In genomic region chr2:157367184-157367893, GRCm38 (mm10) we compare ENCODE assay signal across 8 mouse cellular contexts. TPM values are rescaled to one million over a fixed set of nuclear protein-coding genes. Genes with fewer than 3 reads are reported as not detected.
A peak's percentile ranks its signal among the peaks of the same experiment; 100 is the strongest.
DNase-seq lines count a peak whose midpoint lies in the region; ATAC-seq and TF ChIP-seq lines count a peak whose summit lies in the region.

Gene Manbal, plus strand, starts transcription at chr2:157367594.

- peak within 1 kb of the TSS; percentile 91 to 96 for H3K4me3 ChIP-seq in ES-E14 (ENCODE audit: insufficient read depth in 1 of 2, low read depth in 1 of 2, low read length in 2 of 2, poor library complexity in 1 of 2, severe bottlenecking in 1 of 2)
- peak within 1 kb of the TSS; percentile 91 for H3K4me3 ChIP-seq in forebrain, embryonic 16.5 days (replicated peaks; ENCODE audit: low read length)
- H3K4me3 ChIP-seq in layer of hippocampus, adult 2 months, result peak within 1 kb of the TSS; percentile 97
- H3K4me3 ChIP-seq in lung, embryonic 14.5 days (ENCODE audit: low read depth, low read length), result peak within 1 kb of the TSS; percentile 84
- peak within 1 kb of the TSS; percentile 77 for H3K4me3 ChIP-seq in olfactory bulb, adult 2 months (ENCODE audit: insufficient read depth, low read depth, low read length)
- peak within 1 kb of the TSS; percentile 67 for H3K4me3 ChIP-seq in thymus, adult 2 months (ENCODE audit: control insufficient read depth, insufficient read depth, low read length)

- no peaks in the 10 kb centered on the region for H3K27me3 ChIP-seq in forebrain, embryonic 16.5 days (replicated peaks; ENCODE audit: control insufficient read depth, insufficient read depth, low read length)
- no peaks in the 10 kb centered on the region for H3K27me3 ChIP-seq in lung, embryonic 14.5 days (ENCODE audit: insufficient read depth, low read length)
- no peaks in the 10 kb centered on the region for H3K27me3 ChIP-seq in thymus, adult 2 months (ENCODE audit: control insufficient read depth, insufficient read depth, low read length)

- no peaks in the 10 kb centered on the region for H3K36me3 ChIP-seq in ES-E14 (ENCODE audit: control insufficient read depth, insufficient read depth, low read length, poor library complexity, severe bottlenecking)
- H3K36me3 ChIP-seq in forebrain, embryonic 16.5 days (ENCODE audit: control insufficient read depth, insufficient read depth), result no peaks in the 10 kb centered on the region
- no peaks in the 10 kb centered on the region for H3K36me3 ChIP-seq in lung, embryonic 14.5 days (ENCODE audit: insufficient read depth)
- H3K36me3 ChIP-seq in thymus, adult 2 months (ENCODE audit: control insufficient read depth, insufficient read depth, low read length), result no peaks in the 10 kb centered on the region

- H3K4me2 ChIP-seq in forebrain, embryonic 16.5 days (ENCODE audit: low read length), result peak within 1 kb of the TSS; percentile 93
- H3K4me2 ChIP-seq in lung, embryonic 14.5 days, result peak within 1 kb of the TSS; percentile 90

- TF ChIP-seq POLR2A in olfactory bulb, adult 2 months (IDR thresholded peaks at IDR 0.05; ENCODE audit: insufficient read depth, low read depth, low read length), result peak; percentile 61; the same call in 1 of the 2 replicates
- peak; percentile 71 for TF ChIP-seq POLR2A in thymus, adult 2 months (IDR thresholded peaks at IDR 0.05; ENCODE audit: control insufficient read depth, extremely low read depth, insufficient read depth, low read length, poor library complexity)

- WGBS in forebrain, embryonic 16.5 days, result 4% methylated on average over 42 of the region's 42 CpGs
- WGBS in lung, embryonic 14.5 days, result 4% methylated on average over 42 of the region's 42 CpGs
- 4% methylated on average over 42 of the region's 42 CpGs for WGBS in olfactory bulb, adult 2 months
- 4% methylated on average over 42 of the region's 42 CpGs for WGBS in thymus, adult 2 months

- intact Hi-C loops in heart, postnatal 36 days (cut with DNase I), result loop anchor here (10.0 kb wide), 1 partner anchor 367 kb away; the partner anchor contains the start of gene Ctnnbl1

- H3K4me1 ChIP-seq in ES-E14 (ENCODE audit: control insufficient read depth in 2 of 2, insufficient read depth in 2 of 2, low read length in 2 of 2, poor library complexity in 1 of 2), result peaks cover 0 to 3% of the 10 kb centered on the region in 2 experiments; a peak in 1 of 4 replicates
- peaks cover 18% of the 10 kb centered on the region for H3K4me1 ChIP-seq in forebrain, embryonic 16.5 days (replicated peaks; ENCODE audit: control insufficient read depth, insufficient read depth, low read length)
- 0 out of 2 replicates have a peak, but pooled peaks cover 5% of the 10 kb centered on the region for H3K4me1 ChIP-seq in lung, embryonic 14.5 days (ENCODE audit: insufficient read depth)
- peaks cover 12% of the 10 kb centered on the region for H3K4me1 ChIP-seq in olfactory bulb, adult 2 months (ENCODE audit: control insufficient read depth, insufficient read depth, low read length)
- peaks cover 10% of the 10 kb centered on the region for H3K4me1 ChIP-seq in thymus, adult 2 months (replicated peaks; ENCODE audit: control insufficient read depth, insufficient read depth, low read length)

- peak within 1 kb of the TSS; percentile 37; the same call in 1 of the 2 replicates for H3K27ac ChIP-seq in ES-E14 (ENCODE audit: insufficient read depth, low read depth, low read length, poor library complexity, severe bottlenecking)
- peak within 1 kb of the TSS; percentile 75 for H3K27ac ChIP-seq in forebrain, embryonic 16.5 days (ENCODE audit: low read length)
- peak within 1 kb of the TSS; percentile 95 for H3K27ac ChIP-seq in layer of hippocampus, adult 2 months
- peak within 1 kb of the TSS; percentile 93 for H3K27ac ChIP-seq in lung, embryonic 14.5 days (ENCODE audit: low read depth)
- H3K27ac ChIP-seq in olfactory bulb, adult 2 months (ENCODE audit: insufficient read depth, low read depth, low read length), result peak within 1 kb of the TSS; percentile 94
- peak within 1 kb of the TSS; percentile 58; the same call in 1 of the 2 replicates for H3K27ac ChIP-seq in thymus, adult 2 months (ENCODE audit: control insufficient read depth, insufficient read depth, low read length)

- TF ChIP-seq CTCF in layer of hippocampus, adult 2 months (conservative IDR thresholded peaks at IDR 0.05), result no peak
- TF ChIP-seq CTCF in lung, embryonic 14.5 days (IDR thresholded peaks at IDR 0.05; ENCODE audit: low read depth), result no peak
- no peak for TF ChIP-seq CTCF in olfactory bulb, adult 2 months (IDR thresholded peaks at IDR 0.05; ENCODE audit: insufficient read depth, low read depth, low read length)
- 0 out of 2 replicates have a peak, but pooled peaks have one; percentile 20 for TF ChIP-seq CTCF in thymus, adult 2 months (IDR thresholded peaks at IDR 0.05; ENCODE audit: borderline replicate concordance, control insufficient read depth, extremely low read depth, insufficient read depth, low read length, poor library complexity)

- H3K9ac ChIP-seq in ES-E14 (ENCODE audit: insufficient read depth, low read depth, low read length, poor library complexity, severe bottlenecking), result peak within 1 kb of the TSS; percentile 94
- H3K9ac ChIP-seq in forebrain, embryonic 16.5 days (replicated peaks; ENCODE audit: low read depth, low read length), result peak within 1 kb of the TSS; percentile 93
- H3K9ac ChIP-seq in lung, embryonic 14.5 days, result peak within 1 kb of the TSS; percentile 77

- H3K9me3 ChIP-seq in ES-E14 (ENCODE audit: control insufficient read depth, insufficient read depth, low read depth, low read length), result no peaks in the 10 kb centered on the region
- H3K9me3 ChIP-seq in forebrain, embryonic 16.5 days (ENCODE audit: control insufficient read depth, low read length), result no peaks in the 10 kb centered on the region
- H3K9me3 ChIP-seq in lung, embryonic 14.5 days (ENCODE audit: low read depth, low read length), result no peaks in the 10 kb centered on the region

- peak; percentile 94 for ATAC-seq in forebrain, embryonic 16.5 days
- peak; percentile 89 for ATAC-seq in lung, embryonic 14.5 days (ENCODE audit: insufficient read depth)

- in situ Hi-C loops in ES-E14 (cut with MboI; ENCODE audit: low sequenced_read_pairs in 2 of 2, unreplicated experiment in 2 of 2), result no loop called here

- DNase-seq in ES-E14 (ENCODE audit: low read depth, low spot score), result peak; percentile 78
- DNase-seq in cerebellum, adult 11-12 months, result peak; percentile 90
- DNase-seq in heart, postnatal 36 days, result peak; percentile 98 to 99
- peak; percentile 91 to 98 for DNase-seq in layer of hippocampus, adult 2 months (ENCODE audit: low spot score in 2 of 2)
- DNase-seq in lung, embryonic 14.5 days, result peak; percentile 96
- DNase-seq in thymus, adult 2 months, result peak; percentile 99

TF ChIP-seq in ES-E14, 5 proteins besides CTCF, POLR2A, EP300 and RAD21:
- TF ChIP-seq HCFC1 (IDR thresholded peaks at IDR 0.05; ENCODE audit: borderline replicate concordance, insufficient read depth, low read length) (peak; percentile 77), ZC3H11A (IDR thresholded peaks at IDR 0.05; ENCODE audit: borderline replicate concordance, low read depth, low read length) (no peak), ZNF384 (IDR thresholded peaks at IDR 0.05; ENCODE audit: low read depth, low read length) (no peak), MAFK (IDR thresholded peaks at IDR 0.05; ENCODE audit: insufficient read depth, low read depth, low read length) (no peak), CHD2 (IDR thresholded peaks at IDR 0.05; ENCODE audit: low read depth, low read length) (peak; percentile 83)

RNA-seq across cellular contexts. Expression of gene Manbal, which starts in this region (rescaled TPM):
- total RNA-seq in ES-E14 (2012; rRNA removed), result 39.4 and 44.9 TPM in 2 replicates
- 97.5 and 105 TPM in 2 replicates for polyA plus RNA-seq in forebrain, embryonic 16.5 days (2015; fragmentation: Nextera tagmentation; extraction: Ambion mirVana)
- total RNA-seq in heart, postnatal 36 days (2021), result 10 to 100 TPM; 21.5 to 23.1 TPM
- 10 to 100 TPM; 52.0 to 55.7 TPM for total RNA-seq in layer of hippocampus, adult 2 months (2021)
- polyA plus RNA-seq in lung, embryonic 14.5 days (2014; fragmentation: Nextera tagmentation; extraction: Ambion mirVana), result 38.7 and 42.6 TPM in 2 replicates
- polyA plus RNA-seq in olfactory bulb, adult 2 months (2012; ENCODE audit: insufficient read depth, insufficient read length, low replicate concordance, missing spikeins), result not detected in 2 replicates
- 68.0 and 72.5 TPM in 2 replicates for polyA plus RNA-seq in thymus, adult 2 months (2012; rRNA removed)

Comparison
In these comparisons a context has a peak if more than half of its experiments do, and no peak if none do; other contexts are left out.
1. Peak in every context shown above with its lines: DNase-seq, ATAC-seq, H3K4me3 ChIP-seq and H3K27ac ChIP-seq.
2. RNA of gene Manbal (polyA plus RNA-seq): 97.5 to 105 TPM in forebrain, embryonic 16.5 days, 68.0 to 72.5 TPM in thymus, adult 2 months and 38.7 to 42.6 TPM in lung, embryonic 14.5 days; not detected in olfactory bulb, adult 2 months; every median in the first group is over 10 times any median in the second.
3. H3K27ac ChIP-seq: peak in every context shown above with its lines; median percentile 95 in layer of hippocampus, adult 2 months; 94 in olfactory bulb, adult 2 months; 93 in lung, embryonic 14.5 days; 75 in forebrain, embryonic 16.5 days; 58 in thymus, adult 2 months; 37 in ES-E14.